Mouse (Mus musculus) liver, embryonic 11.5 days (tissue): ENCODE measurements around the gene Tle3. TPM values are rescaled to one million over a fixed set of nuclear protein-coding genes. Genes with fewer than 3 reads are reported as not detected.

Experiments
- ATAC-seq: fragments of 200-750 bp; cut with Nextera tagmentation; replicated peaks from 2 replicates; pipeline ENCODE4 v1.8.0; 2017; ENCODE audit warnings: moderate number of reproducible peaks, mild to moderate bottlenecking, moderate TSS enrichment, moderate library complexity; ENCODE audit not compliant: low FRiP score
- DNase-seq: peaks from one replicate; pipeline ENCODE4 v3.0.0-alpha.2; 2017; ENCODE audit warnings: low spot score
- H3K27ac ChIP-seq: fragments of 300-500 bp; sonication (generic); 2 replicates; pipeline ENCODE4 v1.5.1; 2014; ENCODE audit warnings: mild to moderate bottlenecking, low read depth, low read length, control low read depth
- H3K27me3 ChIP-seq: fragments of 300-500 bp; sonication (generic); replicated peaks from 2 replicates; pipeline ENCODE4 v1.6.1; 2014; ENCODE audit warnings: low read length, mixed read lengths; ENCODE audit not compliant: control insufficient read depth, insufficient read depth
- H3K36me3 ChIP-seq: fragments of 300-500 bp; sonication (generic); 2 replicates; pipeline ENCODE4 v1.6.1; 2014; ENCODE audit warnings: mild to moderate bottlenecking, low read length, moderate library complexity, mixed read lengths; ENCODE audit not compliant: control insufficient read depth, insufficient read depth
- H3K4me1 ChIP-seq: fragments of 300-500 bp; sonication (generic); replicated peaks from 2 replicates; pipeline ENCODE4 v1.6.1; 2014; ENCODE audit warnings: low read length, mixed read lengths; ENCODE audit not compliant: control insufficient read depth, insufficient read depth
- H3K4me2 ChIP-seq: fragments of 300-500 bp; sonication (generic); 2 replicates; pipeline ENCODE4 v1.6.1; 2014; ENCODE audit warnings: mild to moderate bottlenecking, control low read depth, moderate library complexity
- H3K4me3 ChIP-seq: fragments of 300-500 bp; sonication (generic); 2 replicates; pipeline ENCODE4 v1.5.1; 2014; ENCODE audit warnings: low read depth, low read length, control low read depth
- H3K9ac ChIP-seq: fragments of 300-500 bp; sonication (generic); 2 replicates; pipeline ENCODE4 v1.6.1; 2014; ENCODE audit warnings: low read depth, low read length, control low read depth
- H3K9me3 ChIP-seq: fragments of 300-500 bp; sonication (generic); 2 replicates; pipeline ENCODE4 v1.6.1; 2016; ENCODE audit warnings: low read length, inconsistent platforms, mixed read lengths; ENCODE audit not compliant: control insufficient read depth
- WGBS: fragments of 180-500 bp; shearing (Covaris S2); extraction: QIAGEN DNeasy Blood & Tissue Kit; methylation state at CpG from one replicate; pipeline ENCODE4 v1.1.7; 2014; 5-methylcytosine and 5-hydroxymethylcytosine counted together
- polyA plus RNA-seq: library from polyadenylated mRNA; unstranded; fragments of >200 nt; fragmentation: Nextera tagmentation; extraction: Ambion mirVana; gene quantifications from 2 replicates; pipeline ENCODE4 v1.2.1, GENCODE M21; 2014

The Tle3 gene
- polyA plus RNA-seq, 1 experiment from 2014 or later: 15.8 TPM

- Histone ChIP-seq H3K36me3 (no peaks in the 10 kb centered on the region), H3K27ac (no peak overlapping the region), H3K4me3 (no peak overlapping the region), H3K9me3 (no peaks in the 10 kb centered on the region), H3K27me3 (peaks cover 22% of the 10 kb centered on the region), H3K9ac (no peak overlapping the region), H3K4me1 (no peaks in the 10 kb centered on the region), H3K4me2 (no peak overlapping the region)
- WGBS: 30% methylated on average over 8 of the region's 8 CpGs
- ATAC-seq (0 out of 2 replicates have a peak, but pooled peaks have one; percentile 31), DNase-seq (no peak)
Measured at GRCm38 (mm10) chr9:61435191-61435989, 63.2 kb downstream of the Tle3 start.

GRCm38 (mm10) chr9:61436104-61436503 is 63.9 kb downstream of the Tle3 start:
- Histone ChIP-seq H3K27ac (no peak overlapping the region), H3K4me1 (no peaks in the 10 kb centered on the region), H3K9ac (no peak overlapping the region), H3K9me3 (no peaks in the 10 kb centered on the region), H3K36me3 (no peaks in the 10 kb centered on the region), H3K4me2 (no peak overlapping the region), H3K4me3 (no peak overlapping the region), H3K27me3 (peaks cover 22% of the 10 kb centered on the region)
- no peak for DNase-seq
- 65% methylated on average over 2 of the region's 2 CpGs for WGBS
- ATAC-seq: no peak

- Histone ChIP-seq H3K4me2 (no peak overlapping the region), H3K27me3 (peaks cover 22% of the 10 kb centered on the region)
Measured at GRCm38 (mm10) chr9:61436761-61437160, 64.6 kb downstream of the Tle3 start.

GRCm38 (mm10) chr9:61439092-61439491 is 66.9 kb downstream of the Tle3 start:
- Histone ChIP-seq H3K27me3 (peaks cover 17% of the 10 kb centered on the region), H3K9ac (no peak overlapping the region)

More at GRCm38 (mm10) chr9:61436761-61437160, 64.6 kb downstream of the Tle3 start:
- H3K9ac ChIP-seq: no peak overlapping the region
- no peak for ATAC-seq
- DNase-seq: no peak
- H3K4me3 ChIP-seq: no peak overlapping the region
- no peak overlapping the region for H3K27ac ChIP-seq
- no peaks in the 10 kb centered on the region for H3K4me1 ChIP-seq
- 91% methylated on average over 6 of the region's 6 CpGs for WGBS
- H3K9me3 ChIP-seq: no peaks in the 10 kb centered on the region
- no peaks in the 10 kb centered on the region for H3K36me3 ChIP-seq

GRCm38 (mm10) chr9:61439979-61440378 is 67.8 kb downstream of the Tle3 start:
- H3K27me3 ChIP-seq: peaks cover 12% of the 10 kb centered on the region
- no peaks in the 10 kb centered on the region for H3K36me3 ChIP-seq
- DNase-seq (no peak), ATAC-seq (no peak)
- H3K4me1 ChIP-seq: no peaks in the 10 kb centered on the region
- H3K27ac ChIP-seq: no peak overlapping the region
- 71% methylated on average over 2 of the region's 2 CpGs for WGBS
- no peaks in the 10 kb centered on the region for H3K9me3 ChIP-seq
- H3K4me3 ChIP-seq: no peak overlapping the region
- no peak overlapping the region for H3K9ac ChIP-seq
- no peak overlapping the region for H3K4me2 ChIP-seq

More at GRCm38 (mm10) chr9:61439092-61439491, 66.9 kb downstream of the Tle3 start:
- Histone ChIP-seq H3K4me1 (no peaks in the 10 kb centered on the region), H3K9me3 (no peaks in the 10 kb centered on the region), H3K27ac (no peak overlapping the region), H3K36me3 (no peaks in the 10 kb centered on the region), H3K4me3 (no peak overlapping the region), H3K4me2 (no peak overlapping the region)
- no peak for DNase-seq
- 75% methylated on average over 6 of the region's 6 CpGs for WGBS
- no peak for ATAC-seq

GRCm38 (mm10) chr9:61441206-61441913 is 69.2 kb downstream of the Tle3 start:
- peaks cover 8% of the 10 kb centered on the region for H3K27me3 ChIP-seq
- no peaks in the 10 kb centered on the region for H3K4me1 ChIP-seq
- no peaks in the 10 kb centered on the region for H3K36me3 ChIP-seq
- no peak overlapping the region for H3K9ac ChIP-seq
- ATAC-seq (no peak), DNase-seq (no peak)
- H3K4me3 ChIP-seq: no peak overlapping the region
- 69% methylated on average over 11 of the region's 11 CpGs for WGBS
- no peak overlapping the region for H3K4me2 ChIP-seq
- H3K27ac ChIP-seq: no peak overlapping the region
- no peaks in the 10 kb centered on the region for H3K9me3 ChIP-seq

- 46% methylated on average over 5 of the region's 5 CpGs for WGBS
- H3K27me3 ChIP-seq: peaks cover 11% of the 10 kb centered on the region
- no peak for ATAC-seq
Measured at GRCm38 (mm10) chr9:61442951-61443630, 70.9 kb downstream of the Tle3 start.

GRCm38 (mm10) chr9:61445151-61445550 is 73.0 kb downstream of the Tle3 start:
- Histone ChIP-seq H3K36me3 (no peaks in the 10 kb centered on the region), H3K9ac (no peak overlapping the region), H3K4me2 (no peak overlapping the region), H3K4me3 (no peak overlapping the region), H3K27ac (no peak overlapping the region), H3K27me3 (peaks cover 8% of the 10 kb centered on the region), H3K4me1 (no peaks in the 10 kb centered on the region), H3K9me3 (no peaks in the 10 kb centered on the region)
- DNase-seq (no peak), ATAC-seq (no peak)
- 71% methylated on average over 2 of the region's 2 CpGs for WGBS

More at GRCm38 (mm10) chr9:61442951-61443630, 70.9 kb downstream of the Tle3 start:
- no peak overlapping the region for H3K4me3 ChIP-seq
- H3K36me3 ChIP-seq: no peaks in the 10 kb centered on the region
- no peak for DNase-seq
- no peaks in the 10 kb centered on the region for H3K9me3 ChIP-seq
- no peak overlapping the region for H3K9ac ChIP-seq
- no peak overlapping the region for H3K4me2 ChIP-seq
- H3K27ac ChIP-seq: no peak overlapping the region
- H3K4me1 ChIP-seq: no peaks in the 10 kb centered on the region
